Mouse (Mus musculus) yolk sac, embryonic 10.5 days (tissue): ENCODE results near the gene Calcoco1.

Experiments used
- DNase-seq: peaks from one replicate; pipeline ENCODE4 v3.0.0-alpha.2; 2017; ENCODE audit warnings: low spot score

Gene Calcoco1

GRCm38 (mm10) chr15:102737092-102737491 is 15.1 kb upstream of the Calcoco1 start:
- no peak for DNase-seq

- no peak for DNase-seq
These were observed 14.4 kb upstream of the Calcoco1 start for GRCm38 (mm10) chr15:102736127-102736944.

- no peak for DNase-seq
These were observed 13.1 kb upstream of the Calcoco1 start for GRCm38 (mm10) chr15:102735031-102735430.

GRCm38 (mm10) chr15:102733759-102734531 is 12.0 kb upstream of the Calcoco1 start:
- DNase-seq: no peak

GRCm38 (mm10) chr15:102733233-102733632 is 11.3 kb upstream of the Calcoco1 start:
- DNase-seq: no peak

GRCm38 (mm10) chr15:102732406-102732805 is 10.4 kb upstream of the Calcoco1 start:
- no peak for DNase-seq

- DNase-seq: no peak
These were observed 6.0 kb upstream of the Calcoco1 start for GRCm38 (mm10) chr15:102727951-102728350.

- no peak for DNase-seq
These were observed 1.6 kb upstream of the Calcoco1 start for GRCm38 (mm10) chr15:102723358-102724135.

- no peak for DNase-seq
These were observed 538 bp upstream of the Calcoco1 start for GRCm38 (mm10) chr15:102722500-102722931.

- DNase-seq: no peak
These were observed 721 bp downstream of the Calcoco1 start for GRCm38 (mm10) chr15:102721016-102721898.

- DNase-seq: no peak
These were observed 5.8 kb downstream of the Calcoco1 start for GRCm38 (mm10) chr15:102716132-102716531.

- DNase-seq: no peak
These were observed 14.2 kb downstream of the Calcoco1 start for GRCm38 (mm10) chr15:102707736-102708269.

GRCm38 (mm10) chr15:102705923-102706503 is 16.0 kb downstream of the Calcoco1 start:
- no peak for DNase-seq

- no peak for DNase-seq
These were observed 16.6 kb downstream of the Calcoco1 start for GRCm38 (mm10) chr15:102705226-102705894.

- no peak for DNase-seq
These were observed 17.2 kb downstream of the Calcoco1 start for GRCm38 (mm10) chr15:102704806-102705205.

- DNase-seq: no peak
These were observed 19.0 kb downstream of the Calcoco1 start for GRCm38 (mm10) chr15:102702972-102703371.

GRCm38 (mm10) chr15:102698193-102698592 is 23.8 kb downstream of the Calcoco1 start:
- DNase-seq: peak; percentile 59

- DNase-seq: no peak
These were observed 25.1 kb downstream of the Calcoco1 start for GRCm38 (mm10) chr15:102696899-102697298.

GRCm38 (mm10) chr15:102693600-102693999 is 28.4 kb downstream of the Calcoco1 start:
- DNase-seq: peak; percentile 28

- DNase-seq: peak; percentile 64
These were observed 29.0 kb downstream of the Calcoco1 start for GRCm38 (mm10) chr15:102692991-102693411.
